Mouse (Mus musculus) neutrophil, adult 65 days (primary cell): Measurements from ENCODE around the gene Olfr1135. TPM values are rescaled to one million over a fixed set of nuclear protein-coding genes. Genes with fewer than 3 reads are reported as not detected.

ENCODE experiments used
- total RNA-seq: library from RNA; stranded (reverse); gene quantifications from 2 replicates; pipeline ENCODE4 v1.2.4, GENCODE M21; 2023

Gene Olfr1135
- total RNA-seq: not detected in 2 replicates

DNA sequence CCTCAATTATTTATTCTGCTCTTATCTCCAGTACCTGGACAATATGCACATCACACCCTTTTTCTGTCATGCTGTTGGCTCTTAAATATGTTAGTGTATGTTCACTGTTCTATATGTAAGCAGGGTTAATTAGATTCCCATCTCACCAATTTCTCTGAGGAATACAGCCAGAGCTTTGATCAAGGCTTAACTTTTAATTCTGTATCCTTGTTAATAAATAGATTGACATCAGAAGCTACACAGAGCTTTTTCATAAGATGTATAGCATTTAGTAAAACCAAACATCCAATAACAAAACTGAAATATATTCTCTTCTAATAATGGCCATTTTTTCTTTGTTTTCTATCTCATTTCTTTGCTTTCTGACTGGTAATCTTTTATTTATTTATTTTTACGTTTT is at the start of gene Olfr1135:
Olfr1135 (minus strand) TSS at position 101 of the 400 bp plus-strand sequence.

DNA sequence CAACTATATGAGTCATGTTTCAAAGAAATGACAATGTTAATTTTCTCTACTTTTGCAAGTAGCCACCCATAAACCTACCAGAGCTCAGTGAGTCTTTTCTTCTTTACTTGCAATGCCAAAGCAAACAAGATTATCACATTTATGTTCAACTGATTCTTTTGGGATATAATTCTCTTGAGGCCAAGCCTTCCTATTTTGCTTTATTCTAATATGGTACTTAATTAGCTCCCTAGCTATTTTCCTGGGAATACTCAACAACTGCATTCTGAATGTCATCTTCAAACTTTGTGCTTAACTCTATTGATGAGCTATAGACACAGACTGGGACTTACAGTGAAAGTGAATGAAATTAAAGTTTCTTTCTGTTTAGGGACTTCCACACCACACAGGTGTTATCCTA is 39.6 kb upstream of the Olfr1135 start, which contains the start of gene Olfr1137:
Olfr1137 (minus strand) TSS at position 101 of the 400 bp plus-strand sequence.

DNA sequence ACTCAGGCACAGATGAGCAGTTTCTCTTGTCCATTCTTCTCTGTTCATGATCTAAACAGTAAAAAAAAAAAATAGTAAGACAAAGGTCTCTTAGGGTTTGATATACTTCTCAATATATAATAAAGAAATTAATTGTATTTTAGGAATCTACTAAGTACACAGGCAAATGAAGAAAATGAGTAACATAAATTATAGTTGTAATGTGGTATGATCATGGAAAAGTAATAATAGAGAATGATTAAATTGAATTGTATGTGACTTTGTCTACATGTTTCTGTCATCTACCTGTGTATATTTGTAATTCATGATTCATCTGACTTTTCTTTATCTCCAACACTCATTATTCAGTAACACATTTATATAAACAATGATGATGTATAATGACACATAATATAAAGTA is 20.4 kb upstream of the Olfr1135 start, which contains the start of gene Olfr1136:
Olfr1136 (minus strand) TSS at position 101 of the 400 bp plus-strand sequence.

GRCm38 (mm10) chr2:87658360-87658759 is 15.1 kb downstream of the Olfr1135 start, which contains the start of gene Olfr1134:
TSS of gene Olfr1134 (minus strand) at chr2:87658460.

GRCm38 (mm10) chr2:87647274-87647673 is 26.2 kb downstream of the Olfr1135 start, which contains the start of gene Olfr1133:
TSS of gene Olfr1133 (minus strand) at chr2:87647374.

DNA sequence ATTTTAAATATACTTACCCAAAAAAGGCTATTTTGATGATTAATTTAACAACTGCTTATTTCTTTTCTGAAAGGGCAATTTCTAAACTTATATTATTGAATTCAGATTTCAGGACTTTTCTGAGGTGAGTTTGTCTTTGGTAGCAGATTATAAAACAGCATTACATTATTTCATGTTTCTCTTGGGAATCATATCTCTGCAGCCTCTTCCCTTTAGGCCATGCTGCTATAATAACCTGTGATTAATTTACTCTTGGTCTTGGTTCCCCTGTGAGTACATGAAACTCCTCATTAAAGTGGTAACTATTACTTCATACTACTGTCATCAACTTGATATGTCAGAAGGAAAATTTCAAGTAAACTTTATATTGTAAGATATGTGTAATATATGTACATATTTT is 36.0 kb downstream of the Olfr1135 start, which contains the start of gene Olfr1132:
Olfr1132 (minus strand) TSS at position 101 of the 400 bp plus-strand sequence.

GRCm38 (mm10) chr2:87626804-87627203 is 46.7 kb downstream of the Olfr1135 start, which contains the start of gene Olfr1131:
TSS of gene Olfr1131 (plus strand) at chr2:87627104.

Other genes with a start within 250 kb of the Olfr1135 start
- gene Olfr1124, start 243.4 kb downstream of the Olfr1135 start, total RNA-seq: not detected in 2 replicates
- gene Olfr1126, start 219.7 kb downstream of the Olfr1135 start, total RNA-seq: not detected in 2 replicates
- gene Pramel7, start 176.6 kb downstream of the Olfr1135 start, total RNA-seq: not detected in 2 replicates
- gene Pramel6, start 167.1 kb downstream of the Olfr1135 start, total RNA-seq: not detected in 2 replicates
- not detected in 2 replicates for gene Olfr153, start 141.9 kb downstream of the Olfr1135 start, total RNA-seq
- gene Olfr1128, start 128.1 kb downstream of the Olfr1135 start, total RNA-seq: not detected in 2 replicates
- not detected in 2 replicates for gene Olfr1129, start 99.8 kb downstream of the Olfr1135 start, total RNA-seq
- not detected in 2 replicates for gene Olfr1130, start 67.5 kb downstream of the Olfr1135 start, total RNA-seq
- not detected in 2 replicates for gene Olfr1131, start 46.6 kb downstream of the Olfr1135 start, total RNA-seq
- not detected in 2 replicates for gene Olfr1132, start 36.1 kb downstream of the Olfr1135 start, total RNA-seq
- gene Olfr1133, start 26.3 kb downstream of the Olfr1135 start, total RNA-seq: not detected in 2 replicates
- not detected in 2 replicates for gene Olfr1134, start 15.2 kb downstream of the Olfr1135 start, total RNA-seq
- not detected in 2 replicates for gene Olfr1136, start 20.3 kb upstream of the Olfr1135 start, total RNA-seq
- not detected in 2 replicates for gene Olfr1137, start 39.5 kb upstream of the Olfr1135 start, total RNA-seq
- gene Olfr1138, start 66.3 kb upstream of the Olfr1135 start, total RNA-seq: not detected in 2 replicates
- not detected in 2 replicates for gene Olfr1140, start 70.1 kb upstream of the Olfr1135 start, total RNA-seq
- gene Olfr1141, start 80.3 kb upstream of the Olfr1135 start, total RNA-seq: not detected in 2 replicates
- gene Olfr152, start 105.8 kb upstream of the Olfr1135 start, total RNA-seq: not detected in 2 replicates
- gene Olfr1143, start 126.9 kb upstream of the Olfr1135 start, total RNA-seq: not detected in 2 replicates
- not detected in 2 replicates for gene Olfr1145, start 136.2 kb upstream of the Olfr1135 start, total RNA-seq
- not detected in 2 replicates for gene Olfr1148, start 156.9 kb upstream of the Olfr1135 start, total RNA-seq
- not detected in 2 replicates for gene Olfr1150-ps1, start 170.3 kb upstream of the Olfr1135 start, total RNA-seq
- not detected in 2 replicates for gene Olfr1151, start 182.2 kb upstream of the Olfr1135 start, total RNA-seq
- gene Olfr1152, start 192.8 kb upstream of the Olfr1135 start, total RNA-seq: not detected in 2 replicates
- not detected in 2 replicates for gene Olfr1153, start 221.3 kb upstream of the Olfr1135 start, total RNA-seq
- gene Olfr1154, start 231.5 kb upstream of the Olfr1135 start, total RNA-seq: not detected in 2 replicates